Mouse (Mus musculus): ENCODE data around the gene Ccdc60. TPM values are rescaled to one million over a fixed set of nuclear protein-coding genes. Genes with fewer than 3 reads are reported as not detected.

Gene Ccdc60
- 0.07 TPM for polyA plus RNA-seq (2012; fragmentation: generic; extraction: Trizol)
- long read RNA-seq, experiment 1, partial matches to known transcripts: 0 of 7 reads
- long read RNA-seq, experiment 1, other reads (novel, unspliced or antisense): 7 of 7 reads
- long read RNA-seq, experiment 2: 0 reads

- TF ChIP-seq CTCF (IDR thresholded peaks at IDR 0.05; ENCODE audit: control insufficient read depth, insufficient read depth, insufficient read length): no peak
- Histone ChIP-seq H3K36me3 (ENCODE audit: control insufficient read depth, insufficient read depth) (no peaks in the 10 kb centered on the region), H3K79me2 (ENCODE audit: control insufficient read depth, insufficient read depth) (no peaks in the 10 kb centered on the region), H3ac (ENCODE audit: control insufficient read depth, insufficient read length, low read depth) (no peak within 1 kb of the TSS), H3K4me3 (ENCODE audit: insufficient read depth, poor library complexity, severe bottlenecking) (no peak within 1 kb of the TSS), H3K27me3 (ENCODE audit: control insufficient read depth, insufficient read depth, insufficient read length) (no peaks in the 10 kb centered on the region), H3K79me3 (ENCODE audit: low read depth) (no peaks in the 10 kb centered on the region)
Observed at GRCm38 (mm10) chr5:116288849-116289570, at the start of gene Ccdc60. Ccdc60 (minus strand) TSS chr5:116288985.

- Histone ChIP-seq H3K27me3 (ENCODE audit: control insufficient read depth, insufficient read depth, insufficient read length) (no peaks in the 10 kb centered on the region), H3K4me3 (ENCODE audit: insufficient read depth, poor library complexity, severe bottlenecking) (no peak overlapping the region), H3ac (ENCODE audit: control insufficient read depth, insufficient read length, low read depth) (no peak overlapping the region), H3K36me3 (ENCODE audit: control insufficient read depth, insufficient read depth) (no peaks in the 10 kb centered on the region), H3K79me3 (ENCODE audit: low read depth) (no peaks in the 10 kb centered on the region), H3K79me2 (ENCODE audit: control insufficient read depth, insufficient read depth) (no peaks in the 10 kb centered on the region)
- no peak for TF ChIP-seq FOSL1 (IDR thresholded peaks at IDR 0.05; ENCODE audit: insufficient read depth, low read length, poor library complexity, severe bottlenecking)
- TF ChIP-seq MYOG (IDR thresholded peaks at IDR 0.05; ENCODE audit: control insufficient read depth, extremely low read depth, insufficient read length): no peak
Observed at GRCm38 (mm10) chr5:116336191-116336590, 47.4 kb upstream of the Ccdc60 start.

GRCm38 (mm10) chr5:116328911-116329310 lies 40.1 kb upstream of the Ccdc60 start:
- Histone ChIP-seq H3ac (ENCODE audit: control insufficient read depth, insufficient read length, low read depth) (no peak overlapping the region), H3K79me3 (ENCODE audit: low read depth) (no peaks in the 10 kb centered on the region), H3K4me3 (ENCODE audit: insufficient read depth, poor library complexity, severe bottlenecking) (no peak overlapping the region), H3K27me3 (ENCODE audit: control insufficient read depth, insufficient read depth, insufficient read length) (no peaks in the 10 kb centered on the region), H3K36me3 (ENCODE audit: control insufficient read depth, insufficient read depth) (no peaks in the 10 kb centered on the region), H3K79me2 (ENCODE audit: control insufficient read depth, insufficient read depth) (no peaks in the 10 kb centered on the region)
- TF ChIP-seq MYOD1 (IDR thresholded peaks at IDR 0.05; ENCODE audit: control insufficient read depth, insufficient read length, low read depth): no peak
- TF ChIP-seq FOSL1 (IDR thresholded peaks at IDR 0.05; ENCODE audit: insufficient read depth, low read length, poor library complexity, severe bottlenecking): no peak
- no peak for TF ChIP-seq MYOG (IDR thresholded peaks at IDR 0.05; ENCODE audit: control insufficient read depth, extremely low read depth, insufficient read length)
- TF ChIP-seq USF1 (IDR thresholded peaks at IDR 0.05; ENCODE audit: low read depth): no peak
- no peak for TF ChIP-seq CTCF (IDR thresholded peaks at IDR 0.05; ENCODE audit: control insufficient read depth, insufficient read depth, insufficient read length)
- no peak for TF ChIP-seq CEBPB (IDR thresholded peaks at IDR 0.05; ENCODE audit: low read depth)
- TF ChIP-seq MAX (IDR thresholded peaks at IDR 0.05): no peak

GRCm38 (mm10) chr5:116323401-116323800 lies 34.6 kb upstream of the Ccdc60 start:
- H3K27me3 ChIP-seq (ENCODE audit: control insufficient read depth, insufficient read depth, insufficient read length): no peaks in the 10 kb centered on the region
- TF ChIP-seq MYOD1 (IDR thresholded peaks at IDR 0.05; ENCODE audit: control insufficient read depth, insufficient read length, low read depth): no peak

GRCm38 (mm10) chr5:116322365-116323027 lies 33.7 kb upstream of the Ccdc60 start:
- Histone ChIP-seq H3K27me3 (ENCODE audit: control insufficient read depth, insufficient read depth, insufficient read length) (no peaks in the 10 kb centered on the region), H3K36me3 (ENCODE audit: control insufficient read depth, insufficient read depth) (no peaks in the 10 kb centered on the region), H3K79me3 (ENCODE audit: low read depth) (no peaks in the 10 kb centered on the region), H3ac (ENCODE audit: control insufficient read depth, insufficient read length, low read depth) (no peak overlapping the region), H3K79me2 (ENCODE audit: control insufficient read depth, insufficient read depth) (no peaks in the 10 kb centered on the region), H3K4me3 (ENCODE audit: insufficient read depth, poor library complexity, severe bottlenecking) (no peak overlapping the region)
- TF ChIP-seq CTCF (IDR thresholded peaks at IDR 0.05; ENCODE audit: control insufficient read depth, insufficient read depth, insufficient read length) (no peak), MYOG (IDR thresholded peaks at IDR 0.05; ENCODE audit: control insufficient read depth, extremely low read depth, insufficient read length) (no peak), FOSL1 (IDR thresholded peaks at IDR 0.05; ENCODE audit: insufficient read depth, low read length, poor library complexity, severe bottlenecking) (no peak), USF1 (IDR thresholded peaks at IDR 0.05; ENCODE audit: low read depth) (no peak), CEBPB (IDR thresholded peaks at IDR 0.05; ENCODE audit: low read depth) (no peak), MAX (IDR thresholded peaks at IDR 0.05) (no peak), MYOD1 (IDR thresholded peaks at IDR 0.05; ENCODE audit: control insufficient read depth, insufficient read length, low read depth) (no peak)

More at GRCm38 (mm10) chr5:116323401-116323800, 34.6 kb upstream of the Ccdc60 start:
- Histone ChIP-seq H3K36me3 (ENCODE audit: control insufficient read depth, insufficient read depth) (no peaks in the 10 kb centered on the region), H3ac (ENCODE audit: control insufficient read depth, insufficient read length, low read depth) (no peak overlapping the region), H3K4me3 (ENCODE audit: insufficient read depth, poor library complexity, severe bottlenecking) (no peak overlapping the region), H3K79me3 (ENCODE audit: low read depth) (no peaks in the 10 kb centered on the region), H3K79me2 (ENCODE audit: control insufficient read depth, insufficient read depth) (no peaks in the 10 kb centered on the region)

- H3K79me3 ChIP-seq (ENCODE audit: low read depth): no peaks in the 10 kb centered on the region
Observed at GRCm38 (mm10) chr5:116313711-116314110, 24.9 kb upstream of the Ccdc60 start.

More at GRCm38 (mm10) chr5:116313711-116314110, 24.9 kb upstream of the Ccdc60 start:
- Histone ChIP-seq H3K36me3 (ENCODE audit: control insufficient read depth, insufficient read depth) (no peaks in the 10 kb centered on the region), H3K4me3 (ENCODE audit: insufficient read depth, poor library complexity, severe bottlenecking) (no peak overlapping the region), H3K27me3 (ENCODE audit: control insufficient read depth, insufficient read depth, insufficient read length) (no peaks in the 10 kb centered on the region), H3ac (ENCODE audit: control insufficient read depth, insufficient read length, low read depth) (no peak overlapping the region), H3K79me2 (ENCODE audit: control insufficient read depth, insufficient read depth) (no peaks in the 10 kb centered on the region)
- no peak for TF ChIP-seq MAX (IDR thresholded peaks at IDR 0.05)
- no peak for TF ChIP-seq FOSL1 (IDR thresholded peaks at IDR 0.05; ENCODE audit: insufficient read depth, low read length, poor library complexity, severe bottlenecking)
- TF ChIP-seq MYOD1 (IDR thresholded peaks at IDR 0.05; ENCODE audit: control insufficient read depth, insufficient read length, low read depth): no peak
- TF ChIP-seq CEBPB (IDR thresholded peaks at IDR 0.05; ENCODE audit: low read depth): no peak

Measured in C2C12 (cell line).